Mouse (Mus musculus): ENCODE results near the gene Adora1. TPM values are rescaled to one million over a fixed set of nuclear protein-coding genes. Genes with fewer than 3 reads are reported as not detected.

Adora1 gene
- not detected for polyA plus RNA-seq (2017; shearing (Covaris generic))

GRCm38 (mm10) chr1:134235391-134235921 lies at the start of gene Adora1:
Gene Adora1 (minus strand): TSS chr1:134235431.

DNA sequence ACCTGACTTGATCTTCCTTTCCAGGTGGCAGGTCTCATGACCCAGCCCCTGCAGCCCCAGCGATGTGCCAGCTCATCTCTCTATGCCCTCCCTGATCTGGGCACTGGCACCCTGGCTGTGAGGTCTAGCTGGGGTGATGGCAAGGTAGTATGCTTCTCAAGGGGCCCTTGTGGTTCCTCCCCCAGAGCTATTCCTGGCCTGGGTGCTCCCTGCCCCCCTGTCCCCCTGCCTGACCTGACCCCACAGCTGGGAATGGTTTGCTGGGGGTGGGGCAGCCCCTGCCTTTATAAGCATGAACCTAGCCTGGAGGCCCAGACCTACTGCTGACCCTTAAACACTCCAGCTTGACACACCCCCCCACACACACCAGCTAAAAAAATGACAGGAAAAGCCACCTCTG lies 42.1 kb downstream of the Adora1 start, which contains the start of gene Mybph:
Mybph (plus strand) TSS at position 323 of the 400 bp plus-strand sequence.

DNA sequence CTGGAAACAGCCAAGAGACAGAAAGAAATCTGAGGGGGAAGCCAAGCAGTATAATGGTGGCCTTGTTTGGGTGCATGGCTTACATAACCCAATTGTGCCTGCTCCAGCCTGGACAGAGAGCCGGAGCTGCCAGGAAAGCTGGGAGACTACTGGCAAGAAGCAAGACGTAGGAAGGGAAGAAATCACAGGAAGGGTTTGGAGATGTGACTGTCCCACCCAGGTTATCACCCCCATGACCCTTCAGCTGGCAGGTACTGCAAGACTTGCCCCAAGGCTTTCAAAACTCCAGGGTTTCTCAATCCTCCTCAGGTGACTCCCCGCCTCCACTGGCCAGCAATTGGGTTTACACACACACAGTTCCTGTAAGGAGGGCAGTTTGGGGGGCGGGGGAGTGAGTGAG lies 53.2 kb downstream of the Adora1 start, which contains the start of gene Chil1:
Chil1 (plus strand) TSS at position 152 of the 400 bp plus-strand sequence.

Other genes with a start within 250 kb of the Adora1 start
- gene Fmod, start 198.2 kb downstream of the Adora1 start, polyA plus RNA-seq (2017; shearing (Covaris generic)), result not detected
- 273 TPM for gene Btg2, start 156.3 kb downstream of the Adora1 start, polyA plus RNA-seq (2017; shearing (Covaris generic))
- not detected for gene Chit1, start 124.2 kb downstream of the Adora1 start, polyA plus RNA-seq (2017; shearing (Covaris generic))
- 0.28 TPM for gene Chil1, start 53.3 kb downstream of the Adora1 start, polyA plus RNA-seq (2017; shearing (Covaris generic))
- gene Mybph, start 42.0 kb downstream of the Adora1 start, polyA plus RNA-seq (2017; shearing (Covaris generic)), result not detected
- gene Myog, start 54.6 kb upstream of the Adora1 start, polyA plus RNA-seq (2017; shearing (Covaris generic)), result not detected
- 0.35 TPM for gene Ppfia4, start 97.5 kb upstream of the Adora1 start, polyA plus RNA-seq (2017; shearing (Covaris generic))
- gene Tmem183a, start 126.5 kb upstream of the Adora1 start, polyA plus RNA-seq (2017; shearing (Covaris generic)), result 71.3 TPM
- not detected for gene 4933406M09Rik, start 150.5 kb upstream of the Adora1 start, polyA plus RNA-seq (2017; shearing (Covaris generic))
- gene Cyb5r1, start 170.1 kb upstream of the Adora1 start, polyA plus RNA-seq (2017; shearing (Covaris generic)), result 32.5 TPM
- gene Adipor1, start 179.9 kb upstream of the Adora1 start, polyA plus RNA-seq (2017; shearing (Covaris generic)), result 44.8 TPM
- 23.8 TPM for gene Klhl12, start 220.1 kb upstream of the Adora1 start, polyA plus RNA-seq (2017; shearing (Covaris generic))